Comparison of ENCODE assay signal across 9 mouse cellular contexts in the genomic region with DNA sequence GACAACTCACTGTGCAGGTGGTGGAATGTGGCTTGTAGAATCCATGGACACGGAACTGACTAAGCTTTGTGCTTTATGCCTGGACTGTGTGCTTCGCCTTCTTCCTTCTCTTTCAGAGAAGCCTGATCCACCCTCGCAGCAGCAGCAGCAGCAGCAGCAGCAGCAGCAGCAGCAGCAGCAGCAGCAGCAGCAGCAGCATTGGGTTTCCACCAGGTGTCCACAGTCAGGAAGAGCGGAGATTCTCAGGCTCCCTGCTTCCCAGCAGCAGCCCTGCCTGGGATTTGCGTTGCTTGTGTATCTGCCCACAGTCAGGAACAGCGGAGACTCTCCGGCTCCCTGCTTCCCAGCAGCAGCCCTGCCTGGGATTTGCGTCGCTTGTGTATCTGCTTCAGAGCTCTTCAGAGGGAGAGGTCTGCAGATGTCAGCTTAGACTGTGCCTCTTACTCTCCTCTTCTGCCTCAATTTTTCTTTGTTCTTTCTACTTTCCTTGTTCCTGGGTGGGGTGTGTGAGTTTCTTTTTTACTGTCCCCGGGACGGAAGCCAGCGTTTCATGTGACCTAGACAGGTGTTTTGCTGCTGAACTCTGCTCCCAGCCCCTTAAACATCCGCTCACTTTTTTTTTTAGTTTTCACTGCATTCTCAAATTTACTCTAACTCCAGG.
DNase-seq lines count a peak whose midpoint lies in the region; ATAC-seq lines count a peak whose summit lies in the region.
"Had no signal": no experiment of that assay in that cellular context is flagged by ENCODE, and none has a peak within 500 bp of the region (broad histone marks: within the 10 kb centered on the region; RNA-seq: fewer than 3 reads in every experiment).

No protein-coding gene starts in this region.

- no peaks in the 10 kb centered on the region for H3K9me3 ChIP-seq in heart, embryonic 11.5 days (replicated peaks; ENCODE audit: control insufficient read depth, low read length)
- H3K9me3 ChIP-seq in forebrain, embryonic 11.5 days (ENCODE audit: control insufficient read depth, low read length): no peaks in the 10 kb centered on the region
- H3K9me3 ChIP-seq in liver, embryonic 12.5 days (replicated peaks): no peaks in the 10 kb centered on the region
- H3K9me3 ChIP-seq: G1E had no signal

- WGBS in heart, embryonic 11.5 days (ENCODE audit: insufficient replicate concordance): 21% methylated on average over 13 of the region's 13 CpGs
- 22% methylated on average over 13 of the region's 13 CpGs for WGBS in forebrain, embryonic 11.5 days
- 42% methylated on average over 13 of the region's 13 CpGs for WGBS in liver, embryonic 12.5 days (ENCODE audit: insufficient replicate concordance)

- H3K27me3 ChIP-seq in heart, embryonic 11.5 days (ENCODE audit: control insufficient read depth, insufficient read depth, low read length): peaks cover 2% of the 10 kb centered on the region; the same call in 1 of the 2 replicates
- peaks cover 3% of the 10 kb centered on the region; the same call in 1 of the 2 replicates for H3K27me3 ChIP-seq in forebrain, embryonic 11.5 days (ENCODE audit: control insufficient read depth, insufficient read depth, low read length)
- peaks cover 12% of the 10 kb centered on the region for H3K27me3 ChIP-seq in liver, embryonic 12.5 days (replicated peaks)

- no peaks in the 10 kb centered on the region for H3K36me3 ChIP-seq in heart, embryonic 11.5 days (ENCODE audit: control insufficient read depth, insufficient read depth, low read length)
- H3K36me3 ChIP-seq in forebrain, embryonic 11.5 days (ENCODE audit: control insufficient read depth, insufficient read depth, low read length): no peaks in the 10 kb centered on the region
- H3K36me3 ChIP-seq in liver, embryonic 12.5 days: no peaks in the 10 kb centered on the region
- H3K36me3 ChIP-seq: G1E had no signal

- no peak for DNase-seq in heart, postnatal 10 days
- peak; percentile 85 for DNase-seq in CD4-positive, CD25-positive, alpha-beta regulatory T cell, adult 2 months (ENCODE audit: low read depth, low spot score)
- DNase-seq in forebrain, embryonic 11.5 days (ENCODE audit: low spot score): peak; percentile 60
- DNase-seq in telencephalon, adult 2 months (ENCODE audit: low read depth, low spot score): peak; percentile 10
- no peak for DNase-seq in gastrocnemius, postnatal 25 days

- H3K27ac ChIP-seq in heart, embryonic 11.5 days (ENCODE audit: low read depth, low read length): no peak overlapping the region
- H3K27ac ChIP-seq in forebrain, embryonic 11.5 days (ENCODE audit: low read depth, low read length): no peak overlapping the region
- no peak overlapping the region for H3K27ac ChIP-seq in liver, embryonic 12.5 days

- no peak for ATAC-seq in heart, embryonic 11.5 days (replicated peaks; ENCODE audit: insufficient number of reproducible peaks, low FRiP score, low TSS enrichment)
- ATAC-seq in forebrain, embryonic 11.5 days (replicated peaks; ENCODE audit: low FRiP score): peak; percentile 61; the same call in 1 of the 2 replicates
- ATAC-seq in liver, embryonic 12.5 days: no peak
- ATAC-seq in megakaryocyte-erythroid progenitor cell, adult 5-6 weeks (replicated peaks; ENCODE audit: low FRiP score, low TSS enrichment, poor library complexity, severe bottlenecking): no peak

- peak overlapping the region; percentile 56 for H3K4me2 ChIP-seq in heart, embryonic 11.5 days
- peak overlapping the region; percentile 32; the same call in 1 of the 2 replicates for H3K4me2 ChIP-seq in forebrain, embryonic 11.5 days (ENCODE audit: low read depth, low read length, severe bottlenecking)
- H3K4me2 ChIP-seq in liver, embryonic 12.5 days: peak overlapping the region; percentile 34

- H3K4me1 ChIP-seq in heart, embryonic 11.5 days (ENCODE audit: control insufficient read depth, insufficient read depth, low read length): peaks cover 6% of the 10 kb centered on the region; the same call in 1 of the 2 replicates
- H3K4me1 ChIP-seq in forebrain, embryonic 11.5 days (replicated peaks; ENCODE audit: control insufficient read depth, insufficient read depth, low read length): 0 out of 2 replicates have a peak, but pooled peaks cover 1% of the 10 kb centered on the region
- peaks cover 6% of the 10 kb centered on the region; the same call in 1 of the 2 replicates for H3K4me1 ChIP-seq in liver, embryonic 12.5 days

- intact Hi-C loops in heart, postnatal 10 days (cut with DNase I): no loop called here

- H3K4me3 ChIP-seq in heart, embryonic 11.5 days (ENCODE audit: low read depth, low read length): peak overlapping the region; percentile 18; the same call in 1 of the 2 replicates
- H3K4me3 ChIP-seq in forebrain, embryonic 11.5 days (ENCODE audit: low read depth, low read length): no peak overlapping the region
- H3K4me3 ChIP-seq in liver, embryonic 12.5 days: no peak overlapping the region

- H3K9ac ChIP-seq in heart, embryonic 11.5 days (ENCODE audit: low read depth, low read length): no peak overlapping the region
- H3K9ac ChIP-seq in forebrain, embryonic 11.5 days (ENCODE audit: low read length): peak overlapping the region; percentile 37; the same call in 1 of the 2 replicates
- no peak overlapping the region; the same call in 1 of the 2 replicates for H3K9ac ChIP-seq in liver, embryonic 12.5 days

Comparison
In these comparisons a context has a peak if more than half of its experiments do, and no peak if none do; other contexts are left out.
1. DNase-seq: peak in CD4-positive, CD25-positive, alpha-beta regulatory T cell, adult 2 months (single experiment), forebrain, embryonic 11.5 days (single experiment) and telencephalon, adult 2 months (single experiment); none in heart, postnatal 10 days (0 of 2) and gastrocnemius, postnatal 25 days (single experiment).
2. Peak in every context shown above with its lines, with median percentiles within 50 percentile points of each other: H3K4me2 ChIP-seq.